ENCODE assay signal across 11 mouse cellular contexts in genomic region chr16:29993111-29993510, GRCm38 (mm10).
"Had no signal": no experiment of that assay in that cellular context is flagged by ENCODE, and none has a peak within 500 bp of the region (broad histone marks: within the 10 kb centered on the region; RNA-seq: fewer than 3 reads in every experiment).

No protein-coding gene starts in this region.

- H3K36me3 ChIP-seq: limb, embryonic 12.5 days; midbrain, embryonic 12.5 days; stomach, embryonic 15.5 days had no signal

- H3K4me2 ChIP-seq: limb, embryonic 12.5 days; midbrain, embryonic 12.5 days; stomach, embryonic 15.5 days had no signal

- H3K4me3 ChIP-seq: limb, embryonic 12.5 days; midbrain, embryonic 12.5 days; myocyte; stomach, embryonic 15.5 days had no signal

- H3K27me3 ChIP-seq: limb, embryonic 12.5 days; stomach, embryonic 15.5 days had no signal

- H3K27ac ChIP-seq: liver, embryonic 14.5 days; midbrain, embryonic 12.5 days; stomach, embryonic 15.5 days had no signal

- H3K9me3 ChIP-seq: limb, embryonic 12.5 days; midbrain, embryonic 12.5 days; stomach, embryonic 15.5 days had no signal

- H3K9ac ChIP-seq: limb, embryonic 12.5 days; liver, embryonic 14.5 days; midbrain, embryonic 12.5 days; stomach, embryonic 15.5 days had no signal

- DNase-seq: kidney, adult 8-10 months; kidney, postnatal 25 days; lung, adult 18-20 months; lung, postnatal 36 days; right cerebral cortex, postnatal 14 days; thymus, postnatal 36 days had no signal
